Mouse (Mus musculus): ENCODE data around the gene Fat3.

GRCm38 (mm10) chr9:16461491-16461890 is 39.6 kb downstream of the Fat3 start:
- TF ChIP-seq POLR2A (IDR thresholded peaks at IDR 0.05; ENCODE audit: borderline replicate concordance, insufficient read depth, low read length) (no peak), CTCF (IDR thresholded peaks at IDR 0.05; ENCODE audit: borderline replicate concordance, insufficient read depth, low read depth, low read length) (no peak)

All from cerebellum, adult 2 months (tissue).